Mouse (Mus musculus) right cerebral cortex, postnatal 36 days (tissue): ENCODE measurements around the gene Cab39.

Experiments used
- DNase-seq, 2 experiments: peaks; one replicate each; pipeline ENCODE4 v3.0.0; 2022; ENCODE audit warnings: low spot score in 2 of 2, mixed read lengths in 1 of 2

Gene Cab39

DNA sequence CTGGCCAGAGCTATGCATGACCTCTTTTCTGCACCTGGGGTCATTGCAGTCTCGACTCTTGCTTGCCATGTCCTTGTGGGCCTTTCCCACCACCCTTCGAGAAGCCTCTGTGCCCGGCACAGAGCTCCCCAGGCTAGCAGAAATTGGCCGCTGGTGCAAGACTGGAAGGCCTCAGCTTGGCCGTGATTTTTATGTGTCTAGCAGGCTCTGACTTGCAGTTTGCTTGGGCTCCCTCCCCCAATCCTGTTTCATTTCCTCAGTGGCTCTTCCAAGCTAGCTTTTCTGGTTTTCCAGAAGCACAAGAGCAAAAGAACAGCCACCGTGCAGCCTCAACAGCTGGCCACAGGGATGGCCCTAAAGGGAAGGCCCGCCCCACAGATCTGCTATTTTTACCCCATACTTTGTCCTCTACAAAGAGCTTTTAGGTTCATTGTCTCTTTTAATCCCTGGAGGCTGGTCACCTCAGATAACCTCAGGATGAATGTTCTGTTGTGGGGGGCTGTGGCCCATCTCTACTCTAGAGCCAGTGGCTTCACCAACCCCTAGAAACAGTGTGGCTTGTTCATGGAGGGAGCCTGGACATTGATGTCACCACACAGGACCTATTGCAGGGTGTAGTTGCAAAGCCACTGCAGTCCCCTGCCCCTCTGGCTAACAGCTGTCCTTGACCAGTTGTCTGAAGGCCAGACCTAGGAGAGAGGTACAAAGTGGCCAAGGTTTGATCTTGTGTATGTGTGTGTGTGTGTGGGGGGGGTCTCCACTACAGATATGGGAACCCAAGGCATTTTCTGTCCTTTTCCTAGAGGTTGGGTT lies 107.5 kb downstream of the Cab39 start:
- DNase-seq: no peak
